Mouse (Mus musculus) hindbrain, embryonic 15.5 days (tissue): ENCODE data around the gene Prpf4b. TPM values are rescaled to one million over a fixed set of nuclear protein-coding genes. Genes with fewer than 3 reads are reported as not detected.
"Not testable (repeated sequence)": the region's sequence is repeated elsewhere in the genome, so short reads cannot be mapped to it uniquely, and the experiment has no call there.

Experiments used
- ATAC-seq: fragments of 200-750 bp; cut with Nextera tagmentation; 2 replicates; pipeline ENCODE4 v1.8.0; 2017; ENCODE audit warnings: low read depth, moderate number of reproducible peaks, moderate TSS enrichment; ENCODE audit not compliant: low FRiP score
- H3K27ac ChIP-seq: fragments of 300-500 bp; sonication (generic); replicated peaks from 2 replicates; pipeline ENCODE4 v1.5.1; 2015; ENCODE audit warnings: mild to moderate bottlenecking, inconsistent platforms
- H3K27me3 ChIP-seq: fragments of 300-500 bp; sonication (generic); 2 replicates; pipeline ENCODE4 v1.6.1; 2015; ENCODE audit warnings: control low read depth, inconsistent platforms
- H3K36me3 ChIP-seq: fragments of 300-500 bp; sonication (generic); 2 replicates; pipeline ENCODE4 v1.6.1; 2015; ENCODE audit warnings: control low read depth, inconsistent platforms
- H3K4me1 ChIP-seq: fragments of 300-500 bp; sonication (generic); replicated peaks from 2 replicates; pipeline ENCODE4 v1.6.1; 2015; ENCODE audit warnings: control low read depth, inconsistent platforms
- H3K4me2 ChIP-seq: fragments of 300-500 bp; sonication (generic); 2 replicates; pipeline ENCODE4 v1.6.1; 2015; ENCODE audit warnings: moderate library complexity, mild to moderate bottlenecking, inconsistent platforms
- H3K4me3 ChIP-seq: fragments of 300-500 bp; sonication (generic); 2 replicates; pipeline ENCODE4 v1.5.1; 2015; ENCODE audit warnings: mild to moderate bottlenecking, inconsistent platforms
- H3K9ac ChIP-seq: fragments of 300-500 bp; sonication (generic); 2 replicates; pipeline ENCODE4 v1.6.1; 2015; ENCODE audit warnings: inconsistent platforms
- H3K9me3 ChIP-seq: fragments of 300-500 bp; sonication (generic); 2 replicates; pipeline ENCODE4 v1.6.1; 2016; ENCODE audit warnings: control low read depth, inconsistent platforms
- WGBS: fragments of 180-500 bp; shearing (Covaris S2); methylation state at CpG from one replicate; pipeline ENCODE4 v1.1.7; 2015; 5-methylcytosine and 5-hydroxymethylcytosine counted together
- polyA plus RNA-seq: library from polyadenylated mRNA; unstranded; fragments of >200 nt; fragmentation: Nextera tagmentation; extraction: Ambion mirVana; gene quantifications from 2 replicates; pipeline ENCODE4 v1.2.1, GENCODE M21; 2015

The Prpf4b gene
- 56.8 and 60.6 TPM in 2 replicates for polyA plus RNA-seq

- Histone ChIP-seq H3K27me3 (no peaks in the 10 kb centered on the region), H3K4me3 (peak within 1 kb of the TSS; percentile 100), H3K9me3 (no peaks in the 10 kb centered on the region), H3K4me1 (peaks cover 29% of the 10 kb centered on the region), H3K27ac (peak within 1 kb of the TSS; percentile 98), H3K9ac (peak within 1 kb of the TSS; percentile 96), H3K36me3 (no peaks in the 10 kb centered on the region), H3K4me2 (peak within 1 kb of the TSS; percentile 78)
- 1% methylated on average over 40 of the region's 40 CpGs for WGBS
- peak; percentile 88 for ATAC-seq
These were observed at the start of gene Prpf4b for GRCm38 (mm10) chr13:34875166-34875710. TSS of gene Prpf4b (plus strand) at chr13:34875302.

GRCm38 (mm10) chr13:34826760-34827690 lies 48.1 kb upstream of the Prpf4b start:
- 70% methylated on average over 3 of the region's 3 CpGs for WGBS
- Histone ChIP-seq H3K4me1 (no peaks in the 10 kb centered on the region), H3K9ac (no peak overlapping the region), H3K36me3 (no peaks in the 10 kb centered on the region), H3K27me3 (no peaks in the 10 kb centered on the region), H3K4me2 (no peak overlapping the region), H3K9me3 (no peaks in the 10 kb centered on the region), H3K4me3 (no peak overlapping the region), H3K27ac (no peak overlapping the region)
- ATAC-seq: peak; percentile 38; the same call in 1 of the 2 replicates

GRCm38 (mm10) chr13:34827988-34828882 lies 46.9 kb upstream of the Prpf4b start:
- H3K4me1 ChIP-seq: no peaks in the 10 kb centered on the region
- H3K4me3 ChIP-seq: no peak overlapping the region
- WGBS: 73% methylated on average over 10 of the region's 10 CpGs
- no peak overlapping the region for H3K9ac ChIP-seq
- no peak for ATAC-seq
- no peaks in the 10 kb centered on the region for H3K36me3 ChIP-seq
- H3K9me3 ChIP-seq: no peaks in the 10 kb centered on the region
- no peaks in the 10 kb centered on the region for H3K27me3 ChIP-seq
- H3K4me2 ChIP-seq: no peak overlapping the region
- H3K27ac ChIP-seq: no peak overlapping the region

- no peaks in the 10 kb centered on the region for H3K4me1 ChIP-seq
- no peak overlapping the region for H3K4me2 ChIP-seq
- no peaks in the 10 kb centered on the region for H3K27me3 ChIP-seq
- H3K27ac ChIP-seq: no peak overlapping the region
- no peaks in the 10 kb centered on the region for H3K36me3 ChIP-seq
- ATAC-seq: no peak
- no peak overlapping the region for H3K9ac ChIP-seq
- H3K4me3 ChIP-seq: no peak overlapping the region
- 87% methylated on average over 4 of the region's 4 CpGs for WGBS
- H3K9me3 ChIP-seq: no peaks in the 10 kb centered on the region
These were observed 32.3 kb upstream of the Prpf4b start for GRCm38 (mm10) chr13:34842851-34843250.

DNA sequence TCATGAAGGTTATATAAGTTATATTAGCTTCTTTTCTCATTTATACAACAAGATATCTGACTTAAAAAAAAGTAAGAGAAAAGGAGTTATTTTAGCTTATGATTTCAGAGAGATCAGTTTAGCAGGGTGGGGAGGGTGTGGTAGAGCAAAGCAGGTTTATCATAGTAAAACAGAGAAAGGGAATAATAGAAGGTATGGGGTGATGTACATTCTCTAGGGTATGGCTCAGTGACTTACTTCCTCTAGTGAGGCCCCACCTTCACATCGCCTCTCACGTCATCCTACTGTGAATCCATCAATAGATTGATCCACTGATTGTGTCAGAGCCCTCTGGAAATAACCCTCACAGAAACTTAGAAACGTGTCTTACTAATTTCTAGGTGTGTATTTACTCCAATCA lies 24.3 kb upstream of the Prpf4b start:
- 91% methylated on average over 3 of the region's 3 CpGs for WGBS
- Histone ChIP-seq H3K27me3 (no peaks in the 10 kb centered on the region), H3K9ac (no peak overlapping the region), H3K4me3 (no peak overlapping the region), H3K27ac (no peak overlapping the region), H3K4me1 (no peaks in the 10 kb centered on the region), H3K4me2 (no peak overlapping the region), H3K9me3 (peaks cover 11% of the 10 kb centered on the region; the same call in 1 of the 2 replicates), H3K36me3 (no peaks in the 10 kb centered on the region)
- ATAC-seq: no peak

DNA sequence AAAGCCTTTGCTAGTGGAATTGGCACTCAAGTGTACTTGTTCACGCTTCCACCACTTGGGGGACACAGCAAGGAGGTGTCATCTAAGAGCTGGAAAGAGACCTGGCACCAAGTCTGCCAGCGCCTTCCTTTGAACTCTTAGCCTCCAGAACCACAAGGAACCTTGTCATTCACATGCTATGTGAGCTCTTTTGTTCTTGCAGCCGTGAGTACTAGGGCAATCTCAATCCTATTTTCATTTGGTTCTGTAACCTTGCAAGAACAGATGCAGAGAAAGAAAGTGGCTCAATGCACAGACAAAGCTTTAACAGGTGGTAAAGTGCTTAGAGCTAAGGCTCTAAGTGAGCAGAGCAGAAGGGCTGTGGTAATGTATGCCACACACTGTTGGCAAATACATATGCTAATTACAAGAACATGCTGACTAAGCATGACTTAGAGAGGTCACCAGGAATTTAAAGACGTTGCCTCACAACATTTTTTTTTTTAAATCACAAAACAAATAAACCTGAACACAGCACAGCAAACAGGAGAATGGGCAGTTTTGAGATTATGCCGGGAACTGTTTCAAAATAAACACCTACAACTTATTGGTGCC lies 23.8 kb upstream of the Prpf4b start:
- H3K4me1 ChIP-seq: no peaks in the 10 kb centered on the region
- peaks cover 11% of the 10 kb centered on the region; the same call in 1 of the 2 replicates for H3K9me3 ChIP-seq
- no peak for ATAC-seq
- no peak overlapping the region for H3K27ac ChIP-seq
- no peak overlapping the region for H3K4me2 ChIP-seq
- no peaks in the 10 kb centered on the region for H3K27me3 ChIP-seq
- no peak overlapping the region for H3K9ac ChIP-seq
- no peak overlapping the region for H3K4me3 ChIP-seq
- WGBS: 73% methylated on average over 5 of the region's 5 CpGs
- no peaks in the 10 kb centered on the region for H3K36me3 ChIP-seq

GRCm38 (mm10) chr13:34857526-34857925 lies 17.6 kb upstream of the Prpf4b start:
- H3K4me1 ChIP-seq: no peaks in the 10 kb centered on the region
- WGBS: 40% methylated on average over 2 of the region's 2 CpGs
- H3K4me2 ChIP-seq: no peak overlapping the region
- H3K27me3 ChIP-seq: no peaks in the 10 kb centered on the region
- peaks cover 11% of the 10 kb centered on the region; the same call in 1 of the 2 replicates for H3K9me3 ChIP-seq
- H3K9ac ChIP-seq: no peak overlapping the region
- H3K4me3 ChIP-seq: no peak overlapping the region
- no peak overlapping the region for H3K27ac ChIP-seq
- no peaks in the 10 kb centered on the region for H3K36me3 ChIP-seq
- ATAC-seq: no peak

DNA sequence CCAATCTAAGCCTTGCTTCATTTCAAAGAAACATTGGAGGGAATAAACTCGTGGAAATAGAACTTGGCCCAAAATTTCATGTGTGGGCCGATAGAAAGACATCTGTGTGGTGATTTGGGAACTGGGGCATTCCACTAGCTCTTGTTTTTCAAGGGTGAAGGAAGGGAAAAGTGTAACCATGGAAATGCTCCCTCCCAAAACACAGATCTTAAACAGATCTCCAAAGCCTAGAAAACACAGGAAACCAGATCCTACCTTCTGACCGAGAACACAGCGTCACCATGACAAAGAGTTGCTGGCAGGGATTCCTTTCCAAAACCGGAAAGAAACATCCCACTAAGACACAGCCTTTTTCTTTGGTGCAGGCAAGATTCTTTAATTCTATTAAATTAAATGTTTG lies 15.7 kb upstream of the Prpf4b start:
- H3K4me1 ChIP-seq: no peaks in the 10 kb centered on the region
- H3K9me3 ChIP-seq: peaks cover 2% of the 10 kb centered on the region; the same call in 1 of the 2 replicates
- WGBS: 79% methylated on average over 5 of the region's 5 CpGs

GRCm38 (mm10) chr13:34861166-34861565 lies 13.9 kb upstream of the Prpf4b start:
- not testable (repeated sequence) for H3K4me2 ChIP-seq, H3K27me3 ChIP-seq, H3K27ac ChIP-seq, H3K9me3 ChIP-seq, H3K4me3 ChIP-seq, H3K4me1 ChIP-seq, H3K36me3 ChIP-seq, ATAC-seq, H3K9ac ChIP-seq
- WGBS: 56% methylated on average over 6 of the region's 8 CpGs

More for the DNA sequence above, 15.7 kb upstream of the Prpf4b start:
- Histone ChIP-seq H3K4me2 (no peak overlapping the region), H3K36me3 (no peaks in the 10 kb centered on the region), H3K9ac (no peak overlapping the region), H3K27ac (no peak overlapping the region), H3K27me3 (no peaks in the 10 kb centered on the region), H3K4me3 (no peak overlapping the region)
- ATAC-seq: no peak

GRCm38 (mm10) chr13:34864420-34865169 lies 10.5 kb upstream of the Prpf4b start:
- WGBS: 40% methylated on average over 7 of the region's 7 CpGs
- H3K4me2 ChIP-seq: no peak overlapping the region
- peak; percentile 88 for ATAC-seq
- H3K9ac ChIP-seq: no peak overlapping the region
- no peaks in the 10 kb centered on the region for H3K9me3 ChIP-seq
- H3K27ac ChIP-seq: no peak overlapping the region
- no peaks in the 10 kb centered on the region for H3K4me1 ChIP-seq
- H3K27me3 ChIP-seq: no peaks in the 10 kb centered on the region
- no peak overlapping the region for H3K4me3 ChIP-seq
- no peaks in the 10 kb centered on the region for H3K36me3 ChIP-seq
